Mouse (Mus musculus) 416B (cell line): ENCODE results near the gene Tmem8.

ENCODE experiments used
- DNase-seq: peaks from one replicate; pipeline ENCODE4 v3.0.0; 2011; ENCODE audit warnings: low read depth

Tmem8 gene

GRCm38 (mm10) chr17:26142796-26143195, 29.7 kb downstream of the Tmem8 start:
- DNase-seq, result no peak

- DNase-seq, result no peak
Observed at GRCm38 (mm10) chr17:26143386-26143785, 30.3 kb downstream of the Tmem8 start.

GRCm38 (mm10) chr17:26149056-26149455, 36.0 kb downstream of the Tmem8 start:
- DNase-seq, result peak; percentile 27

GRCm38 (mm10) chr17:26151886-26152630, 39.0 kb downstream of the Tmem8 start:
- no peak for DNase-seq

GRCm38 (mm10) chr17:26162736-26163135, 49.6 kb downstream of the Tmem8 start:
- DNase-seq, result no peak

- peak; percentile 93 for DNase-seq
Observed at GRCm38 (mm10) chr17:26168039-26168438, 54.9 kb downstream of the Tmem8 start.
